Mouse (Mus musculus): ENCODE results near the gene Rbbp9.

The Rbbp9 gene

DNA sequence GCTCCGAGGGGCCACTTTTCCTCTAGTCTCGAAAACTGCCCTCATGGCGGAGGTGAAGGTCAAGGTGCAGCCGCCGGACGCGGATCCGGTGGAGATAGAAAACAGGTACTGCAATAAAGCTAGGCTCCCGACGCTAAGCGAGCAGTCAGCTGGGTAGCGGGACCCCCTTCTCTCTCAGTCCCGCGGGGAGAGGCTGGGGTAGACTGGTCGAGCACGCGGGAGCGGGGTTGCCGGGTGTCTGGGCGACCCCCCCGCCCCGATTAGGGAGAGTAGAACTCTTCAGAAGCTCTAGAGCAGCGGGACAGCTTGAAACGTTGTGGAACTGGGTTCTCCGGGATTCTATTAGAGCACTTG is 22.9 kb downstream of the Rbbp9 start:
- TF ChIP-seq GATA4 (IDR thresholded peaks at IDR 0.05; ENCODE audit: insufficient replicate concordance, low read length) = no peak

DNA sequence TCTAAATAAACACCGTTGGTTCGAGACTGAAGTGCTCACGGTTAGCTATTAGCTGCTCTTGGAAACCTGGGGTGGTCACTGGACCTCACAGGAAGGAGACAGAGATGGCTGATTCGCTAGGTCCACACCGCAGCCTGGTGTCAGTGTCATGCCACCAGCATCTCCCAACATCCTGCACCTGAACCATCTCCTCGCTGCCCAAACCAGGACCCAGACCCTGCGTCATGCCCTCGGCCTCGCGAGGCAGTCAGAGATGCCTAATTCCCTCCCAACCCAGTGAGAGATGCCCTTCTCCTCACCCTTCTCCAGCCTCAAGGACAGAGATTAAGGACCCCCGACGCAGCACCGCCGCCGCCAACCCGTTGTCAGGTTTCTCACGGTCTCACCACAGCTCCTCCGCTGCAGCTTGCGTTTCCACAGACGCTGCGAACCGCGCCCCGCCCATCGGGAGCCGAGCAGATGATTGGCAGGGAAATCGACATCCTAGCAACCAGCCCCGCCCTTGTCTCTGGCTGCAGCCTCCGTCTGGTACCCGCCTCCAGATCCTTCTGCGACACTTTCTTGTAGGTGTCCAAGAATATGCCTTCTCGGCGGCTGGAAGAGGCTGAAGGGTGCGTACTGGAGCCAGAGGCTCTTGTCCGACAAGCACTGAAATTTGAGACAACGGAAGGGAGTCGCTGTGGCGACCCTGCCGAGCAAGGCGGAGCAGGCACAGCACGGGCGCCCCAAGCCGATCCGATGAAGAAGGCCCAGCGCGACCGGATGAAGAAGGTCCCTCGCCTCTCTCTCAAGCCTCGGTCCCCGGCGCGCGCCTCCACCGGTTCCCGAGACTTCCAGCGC is 23.5 kb downstream of the Rbbp9 start, which contains the start of the genes Dzank1 and Polr3f:
TSS of gene Dzank1 (minus strand) at position 434 of the 840 bp plus-strand sequence.
TSS of gene Polr3f (plus strand) at position 738 of the 840 bp plus-strand sequence.
- peak; percentile 48; the same call in 1 of the 2 replicates for TF ChIP-seq GATA4 (IDR thresholded peaks at IDR 0.05; ENCODE audit: insufficient replicate concordance, low read length)

- TF ChIP-seq GATA4 (IDR thresholded peaks at IDR 0.05; ENCODE audit: insufficient replicate concordance, low read length) = no peak
These were observed 24.8 kb downstream of the Rbbp9 start for GRCm38 (mm10) chr2:144525856-144526255.

DNA sequence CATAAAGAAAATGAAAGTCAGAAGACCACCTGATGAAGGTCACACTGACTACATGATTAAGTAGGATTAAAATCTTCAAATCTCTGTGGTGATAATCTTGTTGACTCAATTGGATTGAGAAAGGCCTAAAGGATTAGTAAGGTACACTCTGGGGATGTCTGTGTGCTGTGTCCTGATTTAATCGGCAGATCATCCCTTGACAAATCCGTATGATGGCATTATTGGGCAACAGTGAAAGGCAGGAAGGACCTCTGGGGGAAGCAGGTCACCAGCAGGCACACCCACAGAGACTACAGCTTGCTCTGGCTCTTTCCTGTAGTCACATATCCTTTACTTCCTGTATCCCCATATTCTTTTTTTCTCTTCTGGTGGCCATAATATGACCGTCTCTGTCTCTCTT is 30.9 kb downstream of the Rbbp9 start:
- no peak for TF ChIP-seq GATA4 (IDR thresholded peaks at IDR 0.05; ENCODE audit: insufficient replicate concordance, low read length)

DNA sequence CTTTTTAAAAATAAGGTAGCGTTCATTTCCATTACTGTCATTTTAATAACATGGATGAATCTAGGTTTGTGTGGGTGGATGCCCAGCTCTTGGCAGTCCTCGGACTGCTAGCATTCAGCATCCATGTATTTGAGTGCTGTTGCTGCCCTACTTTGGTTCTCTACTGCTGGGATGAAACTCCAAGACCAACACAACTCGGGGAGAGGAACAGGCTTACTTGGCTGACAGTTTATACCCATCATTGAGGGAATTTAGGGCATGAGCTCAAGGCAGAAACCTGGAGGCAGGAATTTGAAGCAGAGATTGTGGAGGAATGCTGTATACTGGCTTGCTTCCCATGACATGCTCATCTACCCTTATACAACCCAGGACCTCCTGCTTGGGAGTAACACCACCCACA is 36.0 kb downstream of the Rbbp9 start:
- TF ChIP-seq GATA4 (IDR thresholded peaks at IDR 0.05; ENCODE audit: insufficient replicate concordance, low read length) = no peak

GRCm38 (mm10) chr2:144502134-144502533 is 48.5 kb downstream of the Rbbp9 start:
- TF ChIP-seq GATA4 (IDR thresholded peaks at IDR 0.05; ENCODE audit: insufficient replicate concordance, low read length) = no peak

Measured in liver, adult (tissue).